Mouse (Mus musculus) CH12.LX (cell line): Measurements from ENCODE around the gene Evc2. TPM values are rescaled to one million over a fixed set of nuclear protein-coding genes. Genes with fewer than 3 reads are reported as not detected.
A peak's percentile ranks its signal among the peaks of the same experiment; 100 is the strongest.

Experiments
- DNase-seq: peaks from one replicate; pipeline ENCODE4 v3.0.0-alpha.2; 2013; ENCODE audit errors: extremely low read depth
- H3K27ac ChIP-seq: 2 replicates; pipeline ENCODE4 v1.5.1; 2012; ENCODE audit warnings: low read depth, mild to moderate bottlenecking, control low read depth, moderate library complexity; ENCODE audit not compliant: insufficient read depth
- H3K27me3 ChIP-seq: replicated peaks from 2 replicates; pipeline ENCODE3; 2012; ENCODE audit warnings: inconsistent platforms
- H3K36me3 ChIP-seq, 2 experiments: replicated peaks in 1 of 2; 2 replicates each; pipeline versions ENCODE3 to v1.6.1; 2012; ENCODE audit warnings: inconsistent platforms in 1 of 2, low read length in 1 of 2, mild to moderate bottlenecking in 1 of 2, mixed read lengths in 1 of 2, moderate library complexity in 1 of 2; ENCODE audit not compliant: control insufficient read depth in 1 of 2, insufficient read depth in 1 of 2
- H3K4me1 ChIP-seq, 2 experiments: 2 replicates each; pipeline ENCODE4 v1.6.1; 2012; ENCODE audit warnings: inconsistent platforms in 1 of 2, moderate library complexity in 1 of 2; ENCODE audit not compliant: insufficient read depth in 2 of 2, control insufficient read depth in 1 of 2
- H3K4me2 ChIP-seq: 2 replicates; pipeline ENCODE4 v1.6.1; 2012; ENCODE audit warnings: low read depth, mild to moderate bottlenecking, control low read depth; ENCODE audit not compliant: poor library complexity, insufficient read depth, severe bottlenecking
- H3K4me3 ChIP-seq, 3 experiments: fragments of 150-350 bp in 1 of 3; sonication (generic) in 1 of 3; replicated peaks in 1 of 3; 2 replicates each; pipeline versions ENCODE3 to v1.5.1; 2011 to 2012; ENCODE audit warnings: low read depth in 2 of 3, low read length in 2 of 3, mild to moderate bottlenecking in 2 of 3, moderate library complexity in 2 of 3, control low read depth in 1 of 3, improper control_type of control experiment in 1 of 3, inconsistent platforms in 1 of 3, mixed read lengths in 1 of 3; ENCODE audit not compliant: poor library complexity in 1 of 3
- H3K79me2 ChIP-seq: replicated peaks from 2 replicates; pipeline ENCODE4 v1.6.1; 2012; ENCODE audit warnings: mild to moderate bottlenecking, moderate library complexity; ENCODE audit not compliant: control insufficient read depth, poor library complexity, insufficient read depth, severe bottlenecking; ENCODE audit errors: extremely low read depth
- H3K9ac ChIP-seq: 2 replicates; pipeline ENCODE4 v1.6.1; 2012; ENCODE audit warnings: low read depth, mild to moderate bottlenecking, control low read depth, moderate library complexity; ENCODE audit not compliant: insufficient read depth
- H3K9me3 ChIP-seq: replicated peaks from 2 replicates; pipeline ENCODE3; 2012; ENCODE audit warnings: low read length, inconsistent platforms, mixed read lengths
- CHD1 ChIP-seq: IDR thresholded peaks from 2 replicates; pipeline ENCODE4 v1.6.1; 2012; ENCODE audit warnings: low read depth, low read length, improper control_type of control experiment, inconsistent platforms
- CHD2 ChIP-seq: IDR thresholded peaks from 2 replicates; pipeline ENCODE4 v1.6.1; 2011; ENCODE audit warnings: low read length, improper control_type of control experiment
- CTCF ChIP-seq, 2 experiments: IDR thresholded peaks in 1 of 2; conservative IDR thresholded peaks in 1 of 2; 2 replicates each; pipeline ENCODE4 v1.5.1; 2011 to 2012; ENCODE audit warnings: low read depth in 2 of 2, low read length in 2 of 2, improper control_type of control experiment in 1 of 2, inconsistent platforms in 1 of 2, mild to moderate bottlenecking in 1 of 2, moderate library complexity in 1 of 2
- E2F4 ChIP-seq: IDR thresholded peaks from 2 replicates; pipeline ENCODE4 v1.6.1; 2011; ENCODE audit warnings: low read depth, low read length, improper control_type of control experiment; ENCODE audit not compliant: insufficient replicate concordance
- ELF1 ChIP-seq: IDR thresholded peaks from 2 replicates; pipeline ENCODE4 v1.6.1; 2014; ENCODE audit warnings: low read depth, mild to moderate bottlenecking, inconsistent platforms, low read length, improper control_type of control experiment
- EP300 ChIP-seq: IDR thresholded peaks from 2 replicates; pipeline ENCODE4 v1.6.1; 2011; ENCODE audit warnings: low read length, improper control_type of control experiment
- HCFC1 ChIP-seq: IDR thresholded peaks from 2 replicates; pipeline ENCODE4 v1.6.1; 2012; ENCODE audit warnings: low read depth, mild to moderate bottlenecking, inconsistent platforms, low read length, improper control_type of control experiment
- JUND ChIP-seq: conservative IDR thresholded peaks from 2 replicates; pipeline ENCODE4 v1.6.1; 2011; ENCODE audit warnings: low read depth, low read length, improper control_type of control experiment
- KAT2A ChIP-seq: IDR thresholded peaks from 2 replicates; pipeline ENCODE4 v1.6.1; 2012; ENCODE audit warnings: low read length, improper control_type of control experiment, inconsistent platforms; ENCODE audit not compliant: insufficient replicate concordance
- MAFK ChIP-seq: IDR thresholded peaks from 2 replicates; pipeline ENCODE4 v1.6.1; 2011; ENCODE audit warnings: low read length, improper control_type of control experiment; ENCODE audit not compliant: insufficient replicate concordance
- MAX ChIP-seq: IDR thresholded peaks from 2 replicates; pipeline ENCODE4 v1.6.1; 2011; ENCODE audit warnings: low read length, improper control_type of control experiment
- MEF2A ChIP-seq: IDR thresholded peaks from 2 replicates; pipeline ENCODE4 v1.6.1; 2014; ENCODE audit warnings: low read depth, mild to moderate bottlenecking, inconsistent platforms, low read length, improper control_type of control experiment, borderline replicate concordance
- MXI1 ChIP-seq: IDR thresholded peaks from 2 replicates; pipeline ENCODE4 v1.6.1; 2011; ENCODE audit warnings: mild to moderate bottlenecking, low read depth, low read length, improper control_type of control experiment
- NELFE ChIP-seq: IDR thresholded peaks from 2 replicates; pipeline ENCODE4 v1.6.1; 2011; ENCODE audit warnings: low read depth, low read length, improper control_type of control experiment
- NRF1 ChIP-seq: IDR thresholded peaks from 2 replicates; pipeline ENCODE4 v1.6.1; 2014; ENCODE audit warnings: low read depth, mild to moderate bottlenecking, inconsistent platforms, low read length, improper control_type of control experiment, moderate library complexity
- POLR2A ChIP-seq: IDR thresholded peaks from 2 replicates; pipeline ENCODE4 v1.6.1; 2011; ENCODE audit warnings: low read depth, mild to moderate bottlenecking, improper control_type of control experiment, low read length
- RAD21 ChIP-seq: IDR thresholded peaks from 2 replicates; pipeline ENCODE4 v1.6.1; 2011; ENCODE audit warnings: low read depth, mild to moderate bottlenecking, low read length, improper control_type of control experiment, moderate library complexity
- SIN3A ChIP-seq: IDR thresholded peaks from 2 replicates; pipeline ENCODE4 v1.6.1; 2012; ENCODE audit warnings: low read length, improper control_type of control experiment, inconsistent platforms
- SMC3 ChIP-seq: IDR thresholded peaks from 2 replicates; pipeline ENCODE4 v1.6.1; 2011; ENCODE audit warnings: low read depth, low read length, improper control_type of control experiment
- TCF12 ChIP-seq: IDR thresholded peaks from 2 replicates; pipeline ENCODE4 v1.6.1; 2014; ENCODE audit warnings: low read depth, mild to moderate bottlenecking, inconsistent platforms, low read length, improper control_type of control experiment
- USF2 ChIP-seq: conservative IDR thresholded peaks from 2 replicates; pipeline ENCODE4 v1.6.1; 2011; ENCODE audit warnings: low read depth, low read length, improper control_type of control experiment
- ZC3H11A ChIP-seq: IDR thresholded peaks from 2 replicates; pipeline ENCODE4 v1.6.1; 2012; ENCODE audit warnings: low read depth, mild to moderate bottlenecking, inconsistent platforms, low read length, improper control_type of control experiment
- ZKSCAN1 ChIP-seq: IDR thresholded peaks from 2 replicates; pipeline ENCODE4 v1.6.1; 2012; ENCODE audit warnings: low read depth, inconsistent platforms, low read length, improper control_type of control experiment, borderline replicate concordance
- ZMIZ1 ChIP-seq: IDR thresholded peaks from 2 replicates; pipeline ENCODE4 v1.6.1; 2012; ENCODE audit warnings: low read depth, mild to moderate bottlenecking, inconsistent platforms, low read length, improper control_type of control experiment
- ZNF384 ChIP-seq: IDR thresholded peaks from 2 replicates; pipeline ENCODE4 v1.6.1; 2012; ENCODE audit warnings: low read depth, low read length, improper control_type of control experiment, inconsistent platforms
- dilution Hi-C: fragments of 300-500 bp; cut with MboI; formaldehyde crosslinking; loops from 2 replicates; pipeline ENCODE4 v1.14.3; 2020; ENCODE audit warnings: low sequenced_read_pairs; ENCODE audit not compliant: extremely low pct_unique_long_range_greater_than_20kb, extremely low pct_ligation_motif_present
- in situ Hi-C: fragments of 300-500 bp; cut with MboI; formaldehyde crosslinking; loops from 3 replicates; pipeline ENCODE4 v1.14.3; 2019; ENCODE audit warnings: low sequenced_read_pairs, low pct_ligation_motif_present, low pct_unique_long_range_greater_than_20kb, mixed read lengths
- polyA plus RNA-seq: library from polyadenylated mRNA; unstranded; fragments of >175 nt; gene quantifications from 2 replicates; pipeline ENCODE4 v1.2.1, GENCODE M21; 2012; ENCODE audit warnings: low read depth; ENCODE audit not compliant: insufficient read length
- total RNA-seq, 2 experiments: library from RNA; depleted of rRNA; stranded (reverse); fragments of 300-350 nt in 1 of 2; fragments of >200 nt in 1 of 2; gene quantifications; 2 replicates each; pipeline ENCODE4 v1.2.3; 2012 to 2014

The Evc2 gene
- total and polyA plus RNA-seq, 3 experiments: 0.04 TPM; not detected in 2

GRCm38 (mm10) chr5:37312980-37313722 is 25.1 kb upstream of the Evc2 start (continued):
- no peak for TF ChIP-seq RAD21
- peak; percentile 94 for TF ChIP-seq EP300
- TF ChIP-seq SMC3: no peak
- TF ChIP-seq MXI1: peak; percentile 63; the same call in 1 of the 2 replicates
- no peak for TF ChIP-seq ZC3H11A
- TF ChIP-seq E2F4: no peak
- TF ChIP-seq MEF2A: peak; percentile 61; the same call in 1 of the 2 replicates
- TF ChIP-seq KAT2A: no peak
- no peak for TF ChIP-seq NELFE
- TF ChIP-seq, all 38 proteins: peak for 10

- Histone ChIP-seq H3K36me3 (no peaks in the 10 kb centered on the region), H3K79me2 (no peaks in the 10 kb centered on the region), H3K4me1 (peaks cover 9 to 18% of the 10 kb centered on the region in 2 experiments), H3K27me3 (no peaks in the 10 kb centered on the region), H3K9ac (no peak overlapping the region), H3K4me3 (no peak overlapping the region), H3K27ac (no peak overlapping the region), H3K9me3 (peaks cover 21% of the 10 kb centered on the region), H3K4me2 (no peak overlapping the region)
- no peak for TF ChIP-seq ZNF384
- TF ChIP-seq NRF1: no peak
- TF ChIP-seq MAFK: no peak
- no peak for DNase-seq
- dilution Hi-C loops (no loop called here), in situ Hi-C loops (no loop called here)
These were observed 19.6 kb upstream of the Evc2 start for GRCm38 (mm10) chr5:37318715-37319114.

GRCm38 (mm10) chr5:37320174-37320573 is 18.1 kb upstream of the Evc2 start:
- H3K27me3 ChIP-seq: no peaks in the 10 kb centered on the region
- in situ Hi-C loops: no loop called here
- H3K36me3 ChIP-seq: no peaks in the 10 kb centered on the region
- dilution Hi-C loops: no loop called here
- H3K4me2 ChIP-seq: no peak overlapping the region
- H3K9ac ChIP-seq: no peak overlapping the region
- H3K4me1 ChIP-seq: peaks cover 2 to 10% of the 10 kb centered on the region in 2 experiments; a peak in 2 of 4 replicates
- H3K9me3 ChIP-seq: peaks cover 19% of the 10 kb centered on the region
- DNase-seq: no peak
- H3K4me3 ChIP-seq: no peak overlapping the region
- H3K27ac ChIP-seq: no peak overlapping the region
- H3K79me2 ChIP-seq: no peaks in the 10 kb centered on the region
- no peak for TF ChIP-seq MEF2A
- TF ChIP-seq MAX: no peak
- TF ChIP-seq ZMIZ1: no peak
- TF ChIP-seq ZKSCAN1: no peak
- no peak for TF ChIP-seq ELF1
- TF ChIP-seq ZC3H11A: no peak
- no peak for TF ChIP-seq ZNF384
- no peak for TF ChIP-seq CHD1
- no peak for TF ChIP-seq CHD2
- no peak for TF ChIP-seq HCFC1
- no peak for TF ChIP-seq TCF12
- no peak for TF ChIP-seq POLR2A
- no peak for TF ChIP-seq CTCF (conservative IDR thresholded peaks at IDR 0.05 in 1 of 2, IDR thresholded peaks at IDR 0.05 in 1 of 2; ENCODE audit: low read depth in 2 of 2, low read length in 2 of 2)
- no peak for TF ChIP-seq SMC3
- no peak for TF ChIP-seq SIN3A
- TF ChIP-seq MXI1: no peak
- no peak for TF ChIP-seq JUND
- no peak for TF ChIP-seq USF2
- TF ChIP-seq, all 38 proteins: peak for 0
